Mouse (Mus musculus) kidney, adult 2 months (tissue): Measurements from ENCODE around the gene Zfp710. TPM values are rescaled to one million over a fixed set of nuclear protein-coding genes. Genes with fewer than 3 reads are reported as not detected.

Experiments used
- DNase-seq: peaks from one replicate; pipeline ENCODE4 v3.0.0; 2021
- H3K27ac ChIP-seq: fragments of 200-500 bp; 2 replicates; pipeline ENCODE4 v1.5.1; 2012; ENCODE audit warnings: low read depth, low read length, control low read depth, inconsistent platforms; ENCODE audit not compliant: insufficient read depth
- H3K27me3 ChIP-seq: fragments of 200-500 bp; replicated peaks from 2 replicates; pipeline ENCODE4 v1.6.1; 2012; ENCODE audit warnings: mild to moderate bottlenecking, moderate library complexity, low read length, inconsistent platforms; ENCODE audit not compliant: control insufficient read depth, insufficient read depth
- H3K36me3 ChIP-seq: fragments of 200-500 bp; 2 replicates; pipeline ENCODE4 v1.6.1; 2012; ENCODE audit warnings: mild to moderate bottlenecking, moderate library complexity, low read length, inconsistent platforms; ENCODE audit not compliant: control insufficient read depth, insufficient read depth
- H3K4me1 ChIP-seq: fragments of 200-500 bp; 2 replicates; pipeline ENCODE4 v1.6.1; 2011; ENCODE audit warnings: low read length; ENCODE audit not compliant: control insufficient read depth, insufficient read depth
- H3K4me3 ChIP-seq: fragments of 200-500 bp; 2 replicates; pipeline ENCODE4 v1.5.1; 2011; ENCODE audit warnings: mild to moderate bottlenecking, low read depth, low read length, control low read depth; ENCODE audit not compliant: insufficient read depth
- CTCF ChIP-seq: fragments of 200-500 bp; conservative IDR thresholded peaks from 2 replicates; pipeline ENCODE4 v1.5.1; 2011; ENCODE audit warnings: low read depth, mild to moderate bottlenecking, control low read depth, low read length, moderate library complexity, mixed read lengths; ENCODE audit not compliant: insufficient read depth, insufficient read length
- POLR2A ChIP-seq: fragments of 200-500 bp; IDR thresholded peaks from one replicate; pipeline ENCODE4 v1.6.1; 2011; ENCODE audit warnings: low read depth, low read length, control low read depth
- WGBS: fragments of 180-500 bp; shearing (Covaris S2); methylation state at CpG from one replicate; pipeline ENCODE4 v1.1.7; 2018; 5-methylcytosine and 5-hydroxymethylcytosine counted together
- polyA plus RNA-seq: library from polyadenylated mRNA; depleted of rRNA; stranded (reverse); fragments of >200 nt; gene quantifications from 2 replicates; pipeline ENCODE4 v1.2.3, GENCODE M21; 2012

The Zfp710 gene
- polyA plus RNA-seq, 1 experiment: 22.6 TPM

DNA sequence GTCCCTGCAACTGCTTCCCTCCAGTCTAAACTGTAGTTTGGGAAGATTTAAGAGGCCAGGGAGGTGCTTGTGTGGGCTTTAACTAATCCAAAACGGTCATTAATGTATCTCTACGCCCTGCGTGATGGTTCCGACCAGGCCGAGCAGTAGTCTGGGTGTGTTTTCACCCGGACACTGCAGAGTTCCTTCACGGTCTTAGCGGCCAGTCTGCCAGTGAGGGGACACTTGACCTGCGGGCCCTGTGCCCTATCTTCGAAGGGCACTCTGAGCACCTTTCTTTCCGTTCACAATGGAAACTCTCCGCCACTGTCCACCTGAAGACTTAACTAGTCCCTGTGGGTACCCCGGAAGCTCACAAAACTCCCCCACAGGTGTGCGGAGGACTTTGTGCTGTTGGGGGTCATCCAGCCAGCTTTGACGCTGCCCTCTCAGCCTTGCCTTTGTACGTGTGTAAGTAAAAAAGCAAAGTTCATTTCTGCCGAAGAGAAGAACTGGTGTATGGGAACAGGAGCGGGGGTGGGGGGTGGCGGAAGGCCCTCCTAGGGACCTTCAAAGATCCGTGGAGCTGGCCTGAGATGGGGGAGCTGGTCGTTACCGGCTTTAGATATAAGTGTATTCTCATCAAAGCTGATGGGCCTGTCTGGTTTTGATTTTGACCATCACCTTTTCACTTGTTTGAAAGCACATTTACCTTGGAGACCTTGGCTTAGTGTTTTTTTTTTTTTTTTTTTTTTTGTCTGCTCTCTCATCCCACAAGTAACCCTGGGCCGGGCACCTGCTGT is 3.2 kb downstream of the Zfp710 start:
- Histone ChIP-seq H3K4me1 (peaks cover 23% of the 10 kb centered on the region), H3K36me3 (no peaks in the 10 kb centered on the region), H3K27me3 (no peaks in the 10 kb centered on the region), H3K4me3 (peak overlapping the region; percentile 78), H3K27ac (peak overlapping the region; percentile 93)
- WGBS: 4% methylated on average over 23 of the region's 23 CpGs
- DNase-seq: peak; percentile 76
- TF ChIP-seq CTCF: no peak
- no peak for TF ChIP-seq POLR2A

DNA sequence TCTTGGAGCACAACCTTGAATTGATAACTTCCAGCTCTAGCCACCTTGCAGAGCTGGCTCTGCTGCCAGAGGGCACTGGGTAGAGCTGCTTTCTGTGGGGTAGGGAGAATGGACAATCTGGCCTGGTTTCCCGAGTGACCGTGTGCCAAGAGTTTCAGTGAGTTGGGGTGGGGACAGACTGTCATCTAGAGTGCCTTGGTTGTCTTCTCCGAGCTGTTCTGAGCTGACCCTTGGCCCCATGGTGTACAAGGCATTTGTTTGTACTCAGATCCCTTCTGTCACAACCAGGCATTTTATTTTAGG is 3.8 kb downstream of the Zfp710 start:
- peak; percentile 88 for DNase-seq
- TF ChIP-seq POLR2A: no peak
- TF ChIP-seq CTCF: no peak
- H3K36me3 ChIP-seq: no peaks in the 10 kb centered on the region
- H3K4me3 ChIP-seq: peak overlapping the region; percentile 31
- 5% methylated on average over 3 of the region's 3 CpGs for WGBS
- H3K27ac ChIP-seq: peak overlapping the region; percentile 93
- H3K27me3 ChIP-seq: no peaks in the 10 kb centered on the region
- peaks cover 27% of the 10 kb centered on the region for H3K4me1 ChIP-seq

GRCm38 (mm10) chr7:80030009-80030408 is 5.4 kb downstream of the Zfp710 start:
- DNase-seq: no peak
- Histone ChIP-seq H3K4me3 (no peak overlapping the region), H3K27me3 (no peaks in the 10 kb centered on the region), H3K27ac (no peak overlapping the region), H3K36me3 (no peaks in the 10 kb centered on the region), H3K4me1 (peaks cover 30% of the 10 kb centered on the region)
- TF ChIP-seq POLR2A: no peak
- TF ChIP-seq CTCF: no peak

DNA sequence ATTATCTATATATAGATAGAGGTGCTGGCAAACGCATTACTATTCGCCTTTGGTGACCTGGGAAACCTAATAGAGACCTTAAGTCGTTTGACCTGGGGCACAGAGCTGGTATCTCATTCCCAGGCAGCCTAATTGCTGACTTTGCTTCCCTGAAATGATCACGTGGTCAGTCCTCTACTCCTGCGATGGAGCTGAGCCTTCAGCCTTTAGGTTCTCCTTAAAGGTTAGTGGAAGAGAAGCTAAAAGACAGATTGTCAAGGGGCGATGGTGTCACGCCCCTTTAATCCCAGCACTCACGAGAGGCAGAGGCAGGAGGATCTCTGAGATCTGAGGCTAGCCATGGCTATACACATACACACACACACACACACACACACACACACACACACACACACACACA is 5.9 kb downstream of the Zfp710 start:
- no peak overlapping the region for H3K4me3 ChIP-seq
- no peak for DNase-seq
- no peaks in the 10 kb centered on the region for H3K36me3 ChIP-seq
- no peaks in the 10 kb centered on the region for H3K27me3 ChIP-seq
- H3K4me1 ChIP-seq: peaks cover 35% of the 10 kb centered on the region
- WGBS: 71% methylated on average over 8 of the region's 8 CpGs
- TF ChIP-seq POLR2A (no peak), CTCF (no peak)
- no peak overlapping the region; the same call in 1 of the 2 replicates for H3K27ac ChIP-seq

DNA sequence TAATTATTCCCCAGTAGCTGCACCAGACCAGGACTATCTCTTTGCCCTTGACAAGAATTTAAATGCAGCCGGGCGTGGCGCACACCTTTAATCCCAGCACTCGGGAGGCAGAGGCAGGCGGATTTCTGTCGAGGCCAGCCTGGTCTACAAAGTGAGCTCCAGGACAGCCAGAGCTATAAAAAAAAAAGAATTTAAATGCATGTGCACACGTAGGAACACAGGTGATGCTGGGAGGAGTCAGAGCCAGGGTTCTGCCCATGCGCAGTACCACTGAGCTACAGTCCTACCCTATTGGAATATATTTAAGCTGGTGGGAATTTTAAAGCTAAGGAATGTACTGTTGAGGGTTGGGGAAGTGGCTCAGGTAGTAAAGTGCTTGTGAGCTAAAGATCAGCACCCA is 6.4 kb downstream of the Zfp710 start:
- Histone ChIP-seq H3K36me3 (no peaks in the 10 kb centered on the region), H3K27me3 (no peaks in the 10 kb centered on the region), H3K27ac (no peak overlapping the region), H3K4me1 (peaks cover 39% of the 10 kb centered on the region), H3K4me3 (no peak overlapping the region)
- DNase-seq: no peak
- 86% methylated on average over 8 of the region's 8 CpGs for WGBS
- no peak for TF ChIP-seq POLR2A
- no peak for TF ChIP-seq CTCF

- Histone ChIP-seq H3K4me3 (no peak overlapping the region), H3K27ac (no peak overlapping the region), H3K36me3 (no peaks in the 10 kb centered on the region), H3K27me3 (no peaks in the 10 kb centered on the region), H3K4me1 (peaks cover 40% of the 10 kb centered on the region)
- 57% methylated on average over 10 of the region's 10 CpGs for WGBS
- no peak for TF ChIP-seq CTCF
- TF ChIP-seq POLR2A: no peak
- no peak for DNase-seq
Measured at GRCm38 (mm10) chr7:80031478-80031877, 6.9 kb downstream of the Zfp710 start.

DNA sequence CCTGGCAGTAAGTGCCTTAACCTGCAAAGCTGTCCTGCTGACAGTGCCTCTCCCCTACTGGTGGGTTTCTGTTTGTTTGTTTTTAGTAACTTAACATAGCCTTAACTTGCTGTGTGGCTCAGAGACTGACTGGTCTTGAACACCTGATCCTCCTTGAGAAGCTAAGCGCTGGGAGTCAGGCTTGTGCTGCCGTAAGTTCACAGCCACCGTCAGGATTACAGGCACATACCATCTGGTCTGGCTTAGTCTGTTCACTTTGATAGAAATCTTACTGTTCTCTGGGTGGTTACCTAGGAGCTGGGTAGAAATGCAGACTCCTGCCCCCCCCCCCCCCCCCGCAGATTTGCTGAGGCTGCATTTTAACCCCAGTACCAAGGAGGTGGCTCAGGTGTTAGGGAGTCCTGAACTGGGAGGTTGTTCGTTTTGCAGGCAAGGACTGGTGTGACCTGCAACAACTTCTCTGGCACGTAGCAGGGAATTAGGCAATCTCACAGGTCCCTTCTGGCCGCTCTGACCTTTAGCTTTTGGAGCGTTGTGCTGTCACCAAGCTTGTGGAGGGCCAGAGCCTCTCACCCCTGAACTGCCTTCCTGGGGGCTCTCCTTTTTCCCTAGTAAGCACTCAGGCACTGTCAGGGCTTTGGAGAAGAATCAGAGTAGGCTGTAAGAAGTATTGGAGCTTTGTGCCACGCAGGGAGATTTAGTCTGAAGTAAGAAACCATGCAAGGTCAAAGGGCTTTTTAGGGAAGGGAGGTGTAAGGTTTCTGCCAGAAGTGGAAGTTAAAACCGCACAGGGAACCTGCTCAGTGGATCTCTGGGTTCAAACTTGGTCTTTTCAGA is 7.8 kb downstream of the Zfp710 start:
- H3K4me1 ChIP-seq: peaks cover 40% of the 10 kb centered on the region
- peak; percentile 71 for DNase-seq

More for the DNA sequence above, 7.8 kb downstream of the Zfp710 start:
- H3K36me3 ChIP-seq: no peaks in the 10 kb centered on the region
- no peaks in the 10 kb centered on the region for H3K27me3 ChIP-seq
- TF ChIP-seq POLR2A (no peak), CTCF (no peak)
- WGBS: 23% methylated on average over 10 of the region's 10 CpGs
- no peak overlapping the region for H3K4me3 ChIP-seq
- peak overlapping the region; percentile 86 for H3K27ac ChIP-seq
